Mouse (Mus musculus): ENCODE results near the gene Tmprss3.

The Tmprss3 gene

GRCm38 (mm10) chr17:31136821-31137220 is 62.0 kb downstream of the Tmprss3 start:
- DNase-seq (ENCODE audit: low spot score), result no peak

DNA sequence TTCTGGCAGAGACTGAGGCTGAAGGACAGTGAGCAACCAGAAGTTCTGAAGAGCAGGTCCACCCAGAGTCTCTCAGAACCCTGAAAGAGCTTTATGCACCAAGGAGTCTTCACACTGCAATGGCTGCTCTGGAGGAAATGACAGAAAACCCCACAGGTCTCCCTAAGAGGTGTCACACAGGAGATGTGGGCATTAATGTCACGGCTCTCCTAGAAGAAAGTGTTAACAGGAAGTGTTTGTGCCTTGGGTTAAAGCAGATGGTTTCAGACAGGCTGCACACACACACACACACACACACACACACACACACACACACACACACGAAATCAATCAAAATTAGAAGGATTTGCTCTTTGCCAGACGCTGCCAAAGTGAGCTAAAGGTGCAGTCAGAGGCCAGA is 62.5 kb downstream of the Tmprss3 start:
- no peak for DNase-seq (ENCODE audit: low spot score)

DNA sequence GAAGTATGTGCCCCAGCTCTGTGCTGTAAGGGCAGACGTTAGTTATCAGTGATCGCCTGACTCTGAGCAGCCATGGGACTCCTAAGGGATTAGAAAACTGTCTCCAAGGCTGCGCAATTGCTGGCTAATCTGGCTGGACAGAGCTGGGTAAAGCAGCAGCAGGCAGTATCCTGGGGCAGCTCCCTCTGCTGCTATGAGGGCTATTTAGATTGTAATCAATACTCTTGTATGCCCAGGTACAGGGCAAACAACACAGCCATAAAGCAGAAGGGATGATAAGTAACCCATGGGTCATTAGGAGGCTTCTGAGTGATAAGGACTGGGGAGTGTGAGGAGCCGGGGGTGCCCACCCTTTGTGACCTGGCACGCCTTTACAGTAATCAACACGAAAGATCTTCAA is 63.9 kb downstream of the Tmprss3 start:
- DNase-seq (ENCODE audit: low spot score), result no peak

- no peak for DNase-seq (ENCODE audit: low spot score)
Measured at GRCm38 (mm10) chr17:31133776-31134175, 65.0 kb downstream of the Tmprss3 start.

- no peak for DNase-seq (ENCODE audit: low spot score)
Measured at GRCm38 (mm10) chr17:31131269-31131821, 67.4 kb downstream of the Tmprss3 start.

GRCm38 (mm10) chr17:31129452-31129851 is 69.3 kb downstream of the Tmprss3 start, which contains the start of gene Tff3:
Gene Tff3, minus strand, starts transcription at chr17:31129646.
- DNase-seq (ENCODE audit: low spot score), result no peak
